8 mouse cellular contexts compared by ENCODE assay signal in the genomic region with DNA sequence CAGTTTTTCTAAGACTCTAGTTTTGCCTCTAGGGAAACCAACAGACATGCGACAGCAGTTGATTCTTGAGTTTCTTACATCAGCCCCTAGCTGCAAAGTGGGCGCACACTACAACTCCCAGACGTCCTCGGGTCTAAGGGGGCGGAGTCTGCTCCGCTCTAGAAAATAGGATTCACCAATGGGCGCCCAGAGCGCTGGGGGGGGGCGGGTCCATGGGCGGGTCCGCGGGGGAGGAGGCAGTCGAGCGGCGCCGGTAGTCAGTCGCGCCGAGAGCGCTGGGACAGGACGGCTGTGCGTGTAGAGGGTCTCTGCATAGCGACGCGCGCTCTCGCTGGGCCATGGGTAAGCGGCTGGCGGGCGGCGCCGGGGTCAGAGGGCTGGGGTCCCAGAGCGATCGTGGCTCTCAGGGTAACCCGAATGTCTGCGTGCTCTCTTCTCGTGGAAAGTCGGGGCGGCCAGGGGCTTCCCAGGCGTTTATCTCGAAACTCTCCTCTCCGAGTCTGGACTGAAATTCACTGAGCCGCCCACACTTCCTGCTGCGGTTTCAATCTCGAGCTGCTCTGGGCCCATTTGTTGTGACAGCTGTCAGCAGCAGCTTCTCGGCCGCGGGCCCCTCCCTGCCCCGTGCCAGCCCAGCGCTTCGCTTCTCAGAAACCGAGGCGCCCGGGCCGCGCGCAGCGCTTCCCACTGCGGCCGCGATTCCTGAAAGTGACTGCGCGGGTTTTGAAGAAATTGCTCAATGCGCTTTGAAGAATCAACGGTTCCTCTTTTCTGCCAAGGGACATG. TPM values are rescaled to one million over a fixed set of nuclear protein-coding genes. Genes with fewer than 3 reads are reported as not detected.
DNase-seq lines count a peak whose midpoint lies in the region; ATAC-seq and TF ChIP-seq lines count a peak whose summit lies in the region.

A gene (plus strand): TSS at position 239 of the 786 bp plus-strand sequence.

- peak; percentile 66 for ATAC-seq in Patski
- peak; percentile 90 for ATAC-seq in hindbrain, embryonic 15.5 days (ENCODE audit: low FRiP score, low read depth)

- H3K27ac ChIP-seq in hindbrain, embryonic 15.5 days (replicated peaks): peak within 1 kb of the TSS; percentile 75

- H3K9me3 ChIP-seq in hindbrain, embryonic 15.5 days: no peaks in the 10 kb centered on the region

- in situ Hi-C loops in Patski (cut with MboI; ENCODE audit: low pct_unique_long_range_greater_than_20kb): no loop called here

- no peaks in the 10 kb centered on the region for H3K36me3 ChIP-seq in hindbrain, embryonic 15.5 days

- no peaks in the 10 kb centered on the region for H3K27me3 ChIP-seq in Patski
- peaks cover 12% of the 10 kb centered on the region; the same call in 1 of the 2 replicates for H3K27me3 ChIP-seq in hindbrain, embryonic 15.5 days

- WGBS in hindbrain, embryonic 15.5 days: under 1% methylated on average over 65 of the region's 65 CpGs

- no peak for TF ChIP-seq CTCF in Patski (IDR thresholded peaks at IDR 0.05)

- CTCF ChIA-PET in Patski (lab: Charles Lee): interaction anchor here (0.6 kb wide), 1 partner anchor 24 kb away, joined by 3 read pairs; no protein-coding TSS in a partner anchor

- peak within 1 kb of the TSS; percentile 56 for H3K9ac ChIP-seq in hindbrain, embryonic 15.5 days

- POLR2A ChIA-PET in Patski (lab: Charles Lee): interaction anchor here (1.1 kb wide), 1 partner anchor 230 kb away, joined by 5 read pairs; no protein-coding TSS in a partner anchor

- peak within 1 kb of the TSS; percentile 78 for H3K4me3 ChIP-seq in hindbrain, embryonic 15.5 days

- DNase-seq in Patski (ENCODE audit: low read depth, low spot score): no peak
- DNase-seq in cerebellum, postnatal 14 days: peak; percentile 90 to 91
- DNase-seq in frontal cortex, postnatal 25 days (ENCODE audit: low spot score in 2 of 2): peak; percentile 63 to 76
- DNase-seq in left cerebral cortex, adult 11 months (ENCODE audit: low spot score): peak; percentile 82
- peak; percentile 88 to 91 for DNase-seq in lung, postnatal 4 days
- peak; percentile 90 for DNase-seq in retina, postnatal 7 days (ENCODE audit: low read depth, low spot score)
- peak; percentile 76 for DNase-seq in urinary bladder, adult 2 months (ENCODE audit: low spot score)

- H3K4me1 ChIP-seq in hindbrain, embryonic 15.5 days (replicated peaks): peaks cover 23% of the 10 kb centered on the region

- H3K4me2 ChIP-seq in hindbrain, embryonic 15.5 days: peak within 1 kb of the TSS; percentile 97

RNA-seq across cellular contexts. Expression of the gene that starts here (rescaled TPM):
- 9.2 TPM for polyA plus RNA-seq in Patski (2021)
- polyA plus RNA-seq in hindbrain, embryonic 15.5 days (2015; fragmentation: Nextera tagmentation; extraction: Ambion mirVana): 6.6 and 6.7 TPM in 2 replicates
- 7.4 and 8.1 TPM in 2 replicates for polyA plus RNA-seq in urinary bladder, adult 2 months (2012; rRNA removed)
